Mouse (Mus musculus) heart, adult 2 months (tissue): Measurements from ENCODE around the gene Rbm44.

Experiments used
- CTCF ChIP-seq: fragments of 200-600 bp; IDR thresholded peaks from 2 replicates; pipeline ENCODE4 v1.8.1; 2022; ENCODE audit warnings: antibody characterized with exemption, mild to moderate bottlenecking, moderate library complexity
- POLR2A ChIP-seq: fragments of 200-500 bp; IDR thresholded peaks from 2 replicates; pipeline ENCODE4 v1.6.1; 2011; ENCODE audit warnings: mild to moderate bottlenecking, low read depth, low read length, control low read depth; ENCODE audit not compliant: insufficient read depth

- no peak for TF ChIP-seq POLR2A
- peak; percentile 77 for TF ChIP-seq CTCF
Measured at GRCm38 (mm10) chr1:91211099-91211498, 66.2 kb downstream of the Rbm44 start.
